Mouse (Mus musculus): ENCODE results near the gene Hist1h2ad. TPM values are rescaled to one million over a fixed set of nuclear protein-coding genes. Genes with fewer than 3 reads are reported as not detected.
A peak's percentile ranks its signal among the peaks of the same experiment; 100 is the strongest.
"Not testable (repeated sequence)": the region's sequence is repeated elsewhere in the genome, so short reads cannot be mapped to it uniquely, and the experiment has no call there.

The Hist1h2ad gene
- polyA plus RNA-seq, 1 experiment from 2014 or later, result 2.9 TPM

DNA sequence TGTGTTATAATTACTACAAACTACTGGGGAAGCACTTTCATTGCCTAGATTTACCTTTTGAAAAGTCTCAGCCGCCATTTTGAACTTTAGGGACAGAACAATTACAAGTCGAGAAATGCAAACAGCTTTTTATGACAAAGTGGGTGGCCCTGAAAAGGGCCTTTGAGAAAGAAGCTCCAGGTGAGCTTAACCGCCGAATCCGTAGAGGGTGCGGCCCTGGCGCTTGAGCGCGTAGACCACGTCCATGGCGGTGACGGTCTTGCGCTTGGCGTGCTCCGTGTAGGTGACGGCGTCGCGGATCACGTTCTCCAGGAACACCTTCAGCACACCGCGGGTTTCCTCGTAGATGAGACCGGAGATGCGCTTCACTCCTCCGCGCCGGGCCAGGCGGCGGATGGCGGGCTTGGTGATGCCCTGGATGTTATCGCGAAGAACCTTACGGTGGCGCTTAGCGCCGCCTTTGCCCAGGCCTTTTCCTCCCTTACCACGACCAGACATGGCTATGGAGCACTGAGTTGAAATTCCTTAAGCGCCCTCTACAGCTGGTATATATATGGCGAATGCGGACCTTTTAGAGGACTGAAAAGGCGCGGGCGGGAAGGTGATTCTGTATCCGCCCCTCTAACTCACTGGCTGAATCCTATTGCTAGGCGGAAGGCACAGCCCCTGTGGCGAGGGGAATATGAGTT lies 22.9 kb upstream of the Hist1h2ad start, which contains the start of gene Hist1h4f:
Hist1h4f (minus strand) TSS at position 503 of the 689 bp plus-strand sequence.
- peak within 1 kb of the TSS; percentile 71 for H3K9ac ChIP-seq (ENCODE audit: low read length)
- peak within 1 kb of the TSS; percentile 53 for H3K4me3 ChIP-seq (ENCODE audit: low read length)
- H3K27me3 ChIP-seq (ENCODE audit: control insufficient read depth, insufficient read depth, low read depth, low read length); H3K36me3 ChIP-seq (ENCODE audit: control insufficient read depth, insufficient read depth, low read length); H3K9me3 ChIP-seq (ENCODE audit: control insufficient read depth, low read length): not testable (repeated sequence)
- H3K4me2 ChIP-seq (ENCODE audit: low read depth, low read length), result peak within 1 kb of the TSS; percentile 64
- peaks cover 12% of the 10 kb centered on the region for H3K4me1 ChIP-seq (replicated peaks; ENCODE audit: control insufficient read depth, insufficient read depth, low read length)
- ATAC-seq (ENCODE audit: low read depth), result peak; percentile 79
- under 1% methylated on average over 46 of the region's 47 CpGs for WGBS
- H3K27ac ChIP-seq (ENCODE audit: low read length), result peak within 1 kb of the TSS; percentile 88

DNA sequence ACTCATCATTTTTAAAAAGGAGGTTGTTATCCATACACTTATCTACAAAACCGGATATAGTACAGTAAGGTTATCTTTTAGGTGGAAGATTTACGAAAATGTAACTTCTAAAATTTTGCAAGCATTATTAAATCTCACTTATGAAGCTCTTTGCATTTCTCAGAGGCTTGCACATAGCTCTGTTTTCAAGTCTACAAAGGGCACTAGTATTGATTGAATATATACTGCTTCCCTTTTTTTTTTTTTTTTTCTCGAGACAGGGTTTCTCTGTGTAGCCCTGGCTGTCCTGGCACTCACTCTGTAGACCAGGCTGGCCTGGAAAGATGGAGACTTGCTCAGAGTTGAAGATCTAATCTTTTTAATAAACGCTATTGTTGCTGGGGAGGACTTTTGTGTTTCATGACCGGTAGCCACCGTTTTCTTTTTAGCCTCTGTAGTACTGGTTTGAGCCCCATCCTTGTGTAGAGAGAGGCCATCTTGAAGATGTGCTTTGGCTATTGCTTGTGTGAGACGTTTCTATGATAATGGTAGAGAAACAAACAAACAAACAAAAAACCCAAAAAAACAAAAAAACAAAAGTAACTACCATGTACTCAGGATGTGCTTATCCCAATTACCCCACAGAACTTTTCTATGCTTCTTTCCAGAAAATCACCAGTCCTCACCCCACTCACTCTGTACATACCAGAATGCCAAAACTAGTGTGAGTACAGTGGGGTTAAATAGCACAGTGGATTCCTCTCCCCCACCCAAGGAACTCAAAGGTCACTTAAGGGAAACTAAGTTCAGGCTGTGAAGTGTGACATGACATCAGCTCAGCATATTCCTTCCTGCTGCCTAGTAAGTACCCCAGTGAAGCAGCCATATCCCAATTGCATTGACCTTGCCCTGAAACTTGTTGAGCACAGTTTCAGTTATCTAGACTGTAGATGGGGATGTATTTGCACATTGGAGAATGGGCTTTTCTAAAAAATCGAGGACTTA lies 22.0 kb upstream of the Hist1h2ad start:
- no peaks in the 10 kb centered on the region for H3K9me3 ChIP-seq (ENCODE audit: control insufficient read depth, low read length)
- WGBS, result 43% methylated on average over 8 of the region's 8 CpGs
- H3K27ac ChIP-seq (ENCODE audit: low read length), result peak overlapping the region; percentile 88
- H3K4me3 ChIP-seq (ENCODE audit: low read length), result peak overlapping the region; percentile 53
- peak overlapping the region; percentile 64 for H3K4me2 ChIP-seq (ENCODE audit: low read depth, low read length)
- no peaks in the 10 kb centered on the region for H3K36me3 ChIP-seq (ENCODE audit: control insufficient read depth, insufficient read depth, low read length)
- no peaks in the 10 kb centered on the region for H3K27me3 ChIP-seq (ENCODE audit: control insufficient read depth, insufficient read depth, low read depth, low read length)
- no peak for ATAC-seq (ENCODE audit: low read depth)
- peaks cover 15% of the 10 kb centered on the region for H3K4me1 ChIP-seq (replicated peaks; ENCODE audit: control insufficient read depth, insufficient read depth, low read length)
- H3K9ac ChIP-seq (ENCODE audit: low read length), result peak overlapping the region; percentile 51; the same call in 1 of the 2 replicates

- Histone ChIP-seq H3K27me3 (ENCODE audit: control insufficient read depth, insufficient read depth, low read depth, low read length) (no peaks in the 10 kb centered on the region), H3K36me3 (ENCODE audit: control insufficient read depth, insufficient read depth, low read length) (no peaks in the 10 kb centered on the region), H3K9me3 (ENCODE audit: control insufficient read depth, low read length) (no peaks in the 10 kb centered on the region), H3K4me2 (ENCODE audit: low read depth, low read length) (peak within 1 kb of the TSS; percentile 64), H3K4me1 (replicated peaks; ENCODE audit: control insufficient read depth, insufficient read depth, low read length) (peaks cover 15% of the 10 kb centered on the region), H3K9ac (ENCODE audit: low read length) (peak within 1 kb of the TSS; percentile 43), H3K4me3 (ENCODE audit: low read length) (no peak within 1 kb of the TSS; the same call in 1 of the 2 replicates), H3K27ac (ENCODE audit: low read length) (peak within 1 kb of the TSS; percentile 98)
- no peak for ATAC-seq (ENCODE audit: low read depth)
These were observed 21.2 kb upstream of the Hist1h2ad start, which contains the start of gene Hist1h1d for GRCm38 (mm10) chr13:23552962-23553361. Hist1h1d (plus strand) TSS chr13:23553262.

GRCm38 (mm10) chr13:23554393-23554792 lies 19.8 kb upstream of the Hist1h2ad start:
- no peaks in the 10 kb centered on the region for H3K9me3 ChIP-seq (ENCODE audit: control insufficient read depth, low read length)
- peak overlapping the region; percentile 98 for H3K27ac ChIP-seq (ENCODE audit: low read length)
- H3K27me3 ChIP-seq (ENCODE audit: control insufficient read depth, insufficient read depth, low read depth, low read length), result no peaks in the 10 kb centered on the region
- ATAC-seq (ENCODE audit: low read depth), result no peak
- 15% methylated on average over 9 of the region's 9 CpGs for WGBS
- H3K36me3 ChIP-seq (ENCODE audit: control insufficient read depth, insufficient read depth, low read length), result no peaks in the 10 kb centered on the region
- peaks cover 15% of the 10 kb centered on the region for H3K4me1 ChIP-seq (replicated peaks; ENCODE audit: control insufficient read depth, insufficient read depth, low read length)
- H3K4me3 ChIP-seq (ENCODE audit: low read length), result peak overlapping the region; percentile 69
- peak overlapping the region; percentile 82 for H3K4me2 ChIP-seq (ENCODE audit: low read depth, low read length)
- H3K9ac ChIP-seq (ENCODE audit: low read length), result peak overlapping the region; percentile 87

GRCm38 (mm10) chr13:23554925-23555838 lies 19.0 kb upstream of the Hist1h2ad start:
- under 1% methylated on average over 48 of the region's 54 CpGs for WGBS
- ATAC-seq (ENCODE audit: low read depth), result peak; percentile 89

DNA sequence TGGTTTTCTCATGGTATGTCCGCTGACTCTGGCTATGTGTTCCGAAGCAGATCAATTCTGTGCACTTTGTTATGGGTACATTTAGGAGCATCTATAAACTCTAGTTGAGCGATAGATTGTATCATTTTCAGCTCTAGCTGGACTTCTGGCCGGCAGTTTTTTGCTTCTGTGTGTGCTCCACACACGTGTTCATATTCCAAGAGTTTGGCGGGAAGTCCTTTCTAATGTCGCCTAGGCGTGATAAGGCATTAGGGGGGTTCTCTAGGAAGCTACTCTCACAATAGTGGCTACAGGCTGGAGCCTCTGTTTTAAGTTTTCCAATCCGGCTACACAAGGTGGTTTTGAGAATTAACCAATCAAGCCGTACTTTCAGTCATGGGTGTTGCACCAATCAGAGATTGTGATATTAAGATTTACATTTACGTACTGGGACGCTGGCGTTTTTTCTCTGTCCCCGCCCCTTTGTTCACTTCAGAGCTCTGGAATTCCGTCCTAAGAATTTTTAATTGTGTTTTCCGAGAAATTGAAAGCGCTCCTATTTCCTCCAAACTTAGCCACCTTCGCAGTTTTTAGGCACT lies 18.3 kb upstream of the Hist1h2ad start:
- Histone ChIP-seq H3K4me1 (replicated peaks; ENCODE audit: control insufficient read depth, insufficient read depth, low read length) (peaks cover 10% of the 10 kb centered on the region), H3K9me3 (ENCODE audit: control insufficient read depth, low read length) (no peaks in the 10 kb centered on the region), H3K9ac (ENCODE audit: low read length) (peak overlapping the region; percentile 87), H3K27me3 (ENCODE audit: control insufficient read depth, insufficient read depth, low read depth, low read length) (no peaks in the 10 kb centered on the region), H3K36me3 (ENCODE audit: control insufficient read depth, insufficient read depth, low read length) (no peaks in the 10 kb centered on the region), H3K4me2 (ENCODE audit: low read depth, low read length) (peak overlapping the region; percentile 82), H3K4me3 (ENCODE audit: low read length) (peak overlapping the region; percentile 69), H3K27ac (ENCODE audit: low read length) (peak overlapping the region; percentile 98)
- WGBS, result 0% methylated on average over 18 of the region's 18 CpGs
- ATAC-seq (ENCODE audit: low read depth), result peak; percentile 78

More at GRCm38 (mm10) chr13:23554925-23555838, 19.0 kb upstream of the Hist1h2ad start:
- H3K9ac ChIP-seq (ENCODE audit: low read length), result peak overlapping the region; percentile 87
- H3K36me3 ChIP-seq (ENCODE audit: control insufficient read depth, insufficient read depth, low read length), result no peaks in the 10 kb centered on the region
- no peaks in the 10 kb centered on the region for H3K27me3 ChIP-seq (ENCODE audit: control insufficient read depth, insufficient read depth, low read depth, low read length)
- no peaks in the 10 kb centered on the region for H3K9me3 ChIP-seq (ENCODE audit: control insufficient read depth, low read length)
- peak overlapping the region; percentile 82 for H3K4me2 ChIP-seq (ENCODE audit: low read depth, low read length)
- H3K4me1 ChIP-seq (replicated peaks; ENCODE audit: control insufficient read depth, insufficient read depth, low read length), result peaks cover 15% of the 10 kb centered on the region
- H3K27ac ChIP-seq (ENCODE audit: low read length), result peak overlapping the region; percentile 98
- peak overlapping the region; percentile 69 for H3K4me3 ChIP-seq (ENCODE audit: low read length)

DNA sequence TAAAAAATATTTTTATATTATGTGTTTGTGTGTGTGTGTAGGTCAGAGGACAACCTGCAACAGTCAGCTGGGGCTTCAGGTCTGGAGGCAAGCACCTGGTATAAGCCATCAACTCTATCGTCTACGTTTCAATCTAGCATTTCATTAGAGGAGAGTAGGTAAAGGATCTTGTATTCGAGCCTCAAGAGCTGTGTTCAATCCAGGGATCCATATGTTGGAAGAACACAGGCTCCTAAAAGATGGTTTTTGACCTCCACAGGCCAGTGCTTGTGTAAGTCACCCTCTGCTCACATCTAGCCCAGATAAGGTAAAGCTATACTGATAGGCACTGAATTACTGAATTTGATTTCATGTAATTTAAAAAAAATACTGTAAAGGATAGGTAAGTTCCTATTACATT lies 17.3 kb upstream of the Hist1h2ad start:
- H3K27ac ChIP-seq (ENCODE audit: low read length), result peak overlapping the region; percentile 75
- H3K4me1 ChIP-seq (replicated peaks; ENCODE audit: control insufficient read depth, insufficient read depth, low read length), result peaks cover 10% of the 10 kb centered on the region
- WGBS, result 57% methylated on average over 3 of the region's 3 CpGs
- peak overlapping the region; percentile 22; the same call in 1 of the 2 replicates for H3K4me3 ChIP-seq (ENCODE audit: low read length)
- H3K4me2 ChIP-seq (ENCODE audit: low read depth, low read length), result peak overlapping the region; percentile 82
- no peaks in the 10 kb centered on the region for H3K36me3 ChIP-seq (ENCODE audit: control insufficient read depth, insufficient read depth, low read length)
- ATAC-seq (ENCODE audit: low read depth), result no peak
- peak overlapping the region; percentile 45; the same call in 1 of the 2 replicates for H3K9ac ChIP-seq (ENCODE audit: low read length)
- H3K27me3 ChIP-seq (ENCODE audit: control insufficient read depth, insufficient read depth, low read depth, low read length), result no peaks in the 10 kb centered on the region
- no peaks in the 10 kb centered on the region for H3K9me3 ChIP-seq (ENCODE audit: control insufficient read depth, low read length)

GRCm38 (mm10) chr13:23560699-23561098 lies 13.5 kb upstream of the Hist1h2ad start:
- Histone ChIP-seq H3K4me2 (ENCODE audit: low read depth, low read length) (peak overlapping the region; percentile 29), H3K27ac (ENCODE audit: low read length) (peak overlapping the region; percentile 52; the same call in 1 of the 2 replicates)

More at GRCm38 (mm10) chr13:23560699-23561098, 13.5 kb upstream of the Hist1h2ad start:
- peak overlapping the region; percentile 39; the same call in 1 of the 2 replicates for H3K9ac ChIP-seq (ENCODE audit: low read length)
- not testable (repeated sequence) for H3K9me3 ChIP-seq (ENCODE audit: control insufficient read depth, low read length); H3K36me3 ChIP-seq (ENCODE audit: control insufficient read depth, insufficient read depth, low read length); H3K27me3 ChIP-seq (ENCODE audit: control insufficient read depth, insufficient read depth, low read depth, low read length); H3K4me1 ChIP-seq (replicated peaks; ENCODE audit: control insufficient read depth, insufficient read depth, low read length); H3K4me3 ChIP-seq (ENCODE audit: low read length); ATAC-seq (ENCODE audit: low read depth)
- 17% methylated on average over 2 of the region's 2 CpGs for WGBS

All from lung, embryonic 16.5 days (tissue).